Mouse (Mus musculus) lung, adult 2 months (tissue): ENCODE measurements at regions not wholly inside any gene's neighbourhood (a gene's known extent, or its start where the extent isn't known, plus 50 kb on each side); places are given as distances from the start of the nearest gene placed in this dataset.

Experiments
- CTCF ChIP-seq: fragments of 200-500 bp; IDR thresholded peaks from 2 replicates; pipeline ENCODE4 v1.5.1; 2011; ENCODE audit warnings: mild to moderate bottlenecking, low read length, control low read depth; ENCODE audit not compliant: insufficient read depth
- POLR2A ChIP-seq: fragments of 200-500 bp; IDR thresholded peaks from 2 replicates; pipeline ENCODE4 v1.6.1; 2011; ENCODE audit warnings: low read depth, mild to moderate bottlenecking, control low read depth, low read length, borderline replicate concordance; ENCODE audit errors: extremely low read depth

GRCm38 (mm10) chr15:7678711-7679110 is 131.9 kb upstream of the Gdnf start:
- no peak for TF ChIP-seq CTCF
- no peak for TF ChIP-seq POLR2A
